15 mouse cellular contexts compared by ENCODE assay signal in genomic region chrX:140569595-140569994, GRCm38 (mm10).
"Had no signal": no experiment of that assay in that cellular context is flagged by ENCODE, and none has a peak within 500 bp of the region (broad histone marks: within the 10 kb centered on the region; RNA-seq: fewer than 3 reads in every experiment).

No protein-coding gene starts in this region.

- DNase-seq: lung, adult 18-20 months; lung, embryonic 14.5 days; lung, postnatal 10 days; lung, postnatal 4 days; right cerebral cortex, postnatal 14 days; thymus, adult 2 months; thymus, postnatal 25 days; thymus, postnatal 4 days had no signal

- ATAC-seq: midbrain, embryonic 13.5 days; midbrain, embryonic 15.5 days had no signal

- H3K4me1 ChIP-seq: midbrain, embryonic 13.5 days; midbrain, embryonic 15.5 days; neural tube, embryonic 12.5 days; stomach, embryonic 15.5 days had no signal

- H3K9ac ChIP-seq: lung, embryonic 14.5 days; midbrain, embryonic 13.5 days; midbrain, embryonic 15.5 days; neural tube, embryonic 12.5 days; stomach, embryonic 15.5 days had no signal

- H3K4me3 ChIP-seq: megakaryocyte, embryonic 14.5 days; midbrain, embryonic 13.5 days; midbrain, embryonic 15.5 days; neural tube, embryonic 12.5 days; stomach, embryonic 15.5 days had no signal

- H3K36me3 ChIP-seq: midbrain, embryonic 13.5 days; midbrain, embryonic 15.5 days; neural tube, embryonic 12.5 days; stomach, embryonic 15.5 days had no signal

- H3K4me2 ChIP-seq: lung, embryonic 14.5 days; midbrain, embryonic 11.5 days; midbrain, embryonic 13.5 days; midbrain, embryonic 15.5 days; neural tube, embryonic 12.5 days; stomach, embryonic 15.5 days had no signal

- H3K9me3 ChIP-seq: megakaryocyte, embryonic 14.5 days; midbrain, embryonic 13.5 days; midbrain, embryonic 15.5 days; neural tube, embryonic 12.5 days; stomach, embryonic 15.5 days had no signal

- H3K27ac ChIP-seq: midbrain, embryonic 13.5 days; midbrain, embryonic 15.5 days; neural tube, embryonic 12.5 days; stomach, embryonic 15.5 days; stomach, postnatal 0 days had no signal
